Comparison of ENCODE assay signal across 23 mouse cellular contexts in genomic region chr15:81939157-81939715, GRCm38 (mm10). TPM values are rescaled to one million over a fixed set of nuclear protein-coding genes. Genes with fewer than 3 reads are reported as not detected.
DNase-seq lines count a peak whose midpoint lies in the region; ATAC-seq and TF ChIP-seq lines count a peak whose summit lies in the region.
"Had no signal": no experiment of that assay in that cellular context is flagged by ENCODE, and none has a peak within 500 bp of the region (broad histone marks: within the 10 kb centered on the region; RNA-seq: fewer than 3 reads in every experiment).

No protein-coding gene starts in this region.

- TF ChIP-seq EP300 in lung, postnatal 0 days (IDR thresholded peaks at IDR 0.05): no peak

- H3K4me1 ChIP-seq in midbrain, embryonic 13.5 days (replicated peaks): peaks cover 47% of the 10 kb centered on the region
- H3K4me1 ChIP-seq in midbrain, embryonic 14.5 days (ENCODE audit: control insufficient read depth, insufficient read depth, low read length): peaks cover 21% of the 10 kb centered on the region
- H3K4me1 ChIP-seq in hindbrain, embryonic 14.5 days (replicated peaks; ENCODE audit: control insufficient read depth, insufficient read depth, low read length): peaks cover 21% of the 10 kb centered on the region
- H3K4me1 ChIP-seq in neural tube, embryonic 15.5 days: peaks cover 50% of the 10 kb centered on the region
- H3K4me1 ChIP-seq in lung, postnatal 0 days (ENCODE audit: insufficient read depth, low read depth, low read length): no peaks in the 10 kb centered on the region; the same call in 1 of the 2 replicates

- WGBS in midbrain, embryonic 13.5 days: 93% methylated on average over 10 of the region's 10 CpGs
- WGBS in midbrain, embryonic 14.5 days: 89% methylated on average over 10 of the region's 10 CpGs
- 85% methylated on average over 10 of the region's 10 CpGs for WGBS in hindbrain, embryonic 14.5 days
- 90% methylated on average over 10 of the region's 10 CpGs for WGBS in neural tube, embryonic 15.5 days
- 85% methylated on average over 10 of the region's 10 CpGs for WGBS in lung, postnatal 0 days

- H3K27me3 ChIP-seq in midbrain, embryonic 13.5 days: no peaks in the 10 kb centered on the region
- H3K27me3 ChIP-seq in midbrain, embryonic 14.5 days (ENCODE audit: control insufficient read depth, insufficient read depth, low read length): no peaks in the 10 kb centered on the region
- H3K27me3 ChIP-seq in hindbrain, embryonic 14.5 days (ENCODE audit: control insufficient read depth, insufficient read depth, low read length): no peaks in the 10 kb centered on the region
- H3K27me3 ChIP-seq in neural tube, embryonic 15.5 days (replicated peaks): no peaks in the 10 kb centered on the region
- no peaks in the 10 kb centered on the region for H3K27me3 ChIP-seq in lung, postnatal 0 days (replicated peaks; ENCODE audit: insufficient read depth, low read length)
- H3K27me3 ChIP-seq: CH12.LX; limb, embryonic 15.5 days had no signal

- H3K9me3 ChIP-seq in midbrain, embryonic 13.5 days: no peaks in the 10 kb centered on the region
- no peaks in the 10 kb centered on the region for H3K9me3 ChIP-seq in midbrain, embryonic 14.5 days (ENCODE audit: control insufficient read depth, low read length)
- no peaks in the 10 kb centered on the region for H3K9me3 ChIP-seq in hindbrain, embryonic 14.5 days (ENCODE audit: control insufficient read depth, low read length)
- H3K9me3 ChIP-seq in neural tube, embryonic 15.5 days (replicated peaks): no peaks in the 10 kb centered on the region
- H3K9me3 ChIP-seq in lung, postnatal 0 days (ENCODE audit: low read length): no peaks in the 10 kb centered on the region
- H3K9me3 ChIP-seq: limb, embryonic 15.5 days had no signal

- H3K36me3 ChIP-seq in midbrain, embryonic 13.5 days: no peaks in the 10 kb centered on the region
- H3K36me3 ChIP-seq in midbrain, embryonic 14.5 days (ENCODE audit: control insufficient read depth, insufficient read depth, low read length): peaks cover 4% of the 10 kb centered on the region; the same call in 1 of the 2 replicates
- H3K36me3 ChIP-seq in hindbrain, embryonic 14.5 days (replicated peaks; ENCODE audit: control insufficient read depth, insufficient read depth): peaks cover 10% of the 10 kb centered on the region
- H3K36me3 ChIP-seq in neural tube, embryonic 15.5 days: 0 out of 2 replicates have a peak, but pooled peaks cover 3% of the 10 kb centered on the region
- H3K36me3 ChIP-seq in lung, postnatal 0 days (ENCODE audit: insufficient read depth, low read length): no peaks in the 10 kb centered on the region
- H3K36me3 ChIP-seq: limb, embryonic 15.5 days had no signal

- H3K4me3 ChIP-seq in midbrain, embryonic 13.5 days (replicated peaks): no peak overlapping the region
- no peak overlapping the region for H3K4me3 ChIP-seq in midbrain, embryonic 14.5 days (replicated peaks; ENCODE audit: low read depth, low read length)
- H3K4me3 ChIP-seq in hindbrain, embryonic 14.5 days (replicated peaks; ENCODE audit: low read length): no peak overlapping the region
- H3K4me3 ChIP-seq in neural tube, embryonic 15.5 days (replicated peaks): no peak overlapping the region
- no peak overlapping the region for H3K4me3 ChIP-seq in lung, postnatal 0 days (ENCODE audit: low read depth, low read length)
- H3K4me3 ChIP-seq: limb, embryonic 15.5 days had no signal

- ATAC-seq in midbrain, embryonic 13.5 days: no peak
- ATAC-seq in midbrain, embryonic 14.5 days (ENCODE audit: low FRiP score, low TSS enrichment): no peak
- ATAC-seq in hindbrain, embryonic 14.5 days (ENCODE audit: low FRiP score): no peak
- ATAC-seq in neural tube, embryonic 15.5 days (ENCODE audit: low FRiP score): no peak
- ATAC-seq in lung, postnatal 0 days: no peak
- ATAC-seq: forebrain, embryonic 14.5 days had no signal

- no peak for TF ChIP-seq CTCF in lung, postnatal 0 days (IDR thresholded peaks at IDR 0.05)

- no peak overlapping the region for H3K27ac ChIP-seq in midbrain, embryonic 13.5 days
- no peak overlapping the region for H3K27ac ChIP-seq in midbrain, embryonic 14.5 days (replicated peaks; ENCODE audit: low read depth, low read length)
- no peak overlapping the region for H3K27ac ChIP-seq in hindbrain, embryonic 14.5 days
- peak overlapping the region; percentile 95; the same call in 1 of the 2 replicates for H3K27ac ChIP-seq in neural tube, embryonic 15.5 days (replicated peaks)
- H3K27ac ChIP-seq in lung, postnatal 0 days (ENCODE audit: low read length): no peak overlapping the region
- H3K27ac ChIP-seq: limb, embryonic 15.5 days had no signal

- H3K9ac ChIP-seq in midbrain, embryonic 13.5 days (replicated peaks): peak overlapping the region; percentile 39; the same call in 1 of the 2 replicates
- no peak overlapping the region for H3K9ac ChIP-seq in midbrain, embryonic 14.5 days (replicated peaks; ENCODE audit: low read length)
- 0 out of 2 replicates have a peak overlapping the region, but pooled peaks have one; percentile 81 for H3K9ac ChIP-seq in hindbrain, embryonic 14.5 days
- no peak overlapping the region for H3K9ac ChIP-seq in neural tube, embryonic 15.5 days (replicated peaks)
- H3K9ac ChIP-seq in lung, postnatal 0 days (replicated peaks; ENCODE audit: low read depth): no peak overlapping the region
- H3K9ac ChIP-seq: limb, embryonic 15.5 days had no signal

- peak overlapping the region; percentile 69; the same call in 1 of the 2 replicates for H3K4me2 ChIP-seq in midbrain, embryonic 13.5 days (replicated peaks)
- H3K4me2 ChIP-seq in midbrain, embryonic 14.5 days (ENCODE audit: low read length): no peak overlapping the region
- peak overlapping the region; percentile 76; the same call in 1 of the 2 replicates for H3K4me2 ChIP-seq in hindbrain, embryonic 14.5 days (replicated peaks)
- H3K4me2 ChIP-seq in neural tube, embryonic 15.5 days: peak overlapping the region; percentile 85
- H3K4me2 ChIP-seq in lung, postnatal 0 days (replicated peaks; ENCODE audit: low read depth, low read length): no peak overlapping the region
- H3K4me2 ChIP-seq: limb, embryonic 15.5 days had no signal

- DNase-seq in adrenal gland, adult 2 months: peak; percentile 74
- DNase-seq in adrenal gland, postnatal 4 days (ENCODE audit: low spot score in 2 of 2): no peak
- no peak for DNase-seq in midbrain, embryonic 14.5 days
- DNase-seq in hindbrain, embryonic 14.5 days (ENCODE audit: low spot score): no peak
- no peak for DNase-seq in lung, postnatal 0 days (ENCODE audit: low spot score)
- no peak for DNase-seq in thymus, postnatal 14 days
- DNase-seq: cerebellum, postnatal 36 days; kidney, adult 18-20 months; kidney, postnatal 14 days; right cerebral cortex, postnatal 25 days; thymus, postnatal 4 days had no signal

RNA-seq across cellular contexts. Expression of gene Csdc2, which starts 2.7 kb away (rescaled TPM):
- total RNA-seq in adrenal gland, adult 2 months (2021): 10 to 100 TPM; 10.1 to 19.5 TPM
- 33.6 and 50.1 TPM in 2 replicates for polyA plus RNA-seq in adrenal gland, adult 2 months (2012; rRNA removed)
- 10 to 100 TPM; 52.8 to 55.7 TPM for total RNA-seq in adrenal gland, postnatal 4 days (2021)
- 96.4 and 102 TPM in 2 replicates for polyA plus RNA-seq in midbrain, embryonic 13.5 days (2015; fragmentation: Nextera tagmentation; extraction: Ambion mirVana)
- 167 and 188 TPM in 2 replicates for polyA plus RNA-seq in midbrain, embryonic 14.5 days (2014; fragmentation: Nextera tagmentation; extraction: Ambion mirVana)
- polyA plus RNA-seq in hindbrain, embryonic 14.5 days (2014; fragmentation: Nextera tagmentation; extraction: Ambion mirVana): 183 and 199 TPM in 2 replicates
- polyA plus RNA-seq in neural tube, embryonic 15.5 days (2015; fragmentation: Nextera tagmentation; extraction: Ambion mirVana): 194 and 220 TPM in 2 replicates
- polyA plus RNA-seq in lung, postnatal 0 days (2015; fragmentation: Nextera tagmentation; extraction: Ambion mirVana): 3.8 TPM in 2 replicates
- total RNA-seq: granulocyte monocyte progenitor cell, adult 5-6 weeks had no signal

RNA-seq across cellular contexts. Expression of gene Polr3h, which starts 13.2 kb away (rescaled TPM):
- 10 to 100 TPM; 15.6 to 34.4 TPM for total RNA-seq in adrenal gland, adult 2 months (2021)
- polyA plus RNA-seq in adrenal gland, adult 2 months (2012; rRNA removed): 16.7 and 17.5 TPM in 2 replicates
- total RNA-seq in adrenal gland, postnatal 4 days (2021): 10 to 100 TPM; 25.3 to 27.9 TPM
- 69.7 and 70.1 TPM in 2 replicates for polyA plus RNA-seq in midbrain, embryonic 13.5 days (2015; fragmentation: Nextera tagmentation; extraction: Ambion mirVana)
- polyA plus RNA-seq in midbrain, embryonic 14.5 days (2014; fragmentation: Nextera tagmentation; extraction: Ambion mirVana): 67.7 and 74.2 TPM in 2 replicates
- 85.5 and 100.0 TPM in 2 replicates for polyA plus RNA-seq in hindbrain, embryonic 14.5 days (2014; fragmentation: Nextera tagmentation; extraction: Ambion mirVana)
- polyA plus RNA-seq in neural tube, embryonic 15.5 days (2015; fragmentation: Nextera tagmentation; extraction: Ambion mirVana): 93.2 and 107 TPM in 2 replicates
- polyA plus RNA-seq in lung, postnatal 0 days (2015; fragmentation: Nextera tagmentation; extraction: Ambion mirVana): 41.8 and 43.1 TPM in 2 replicates

RNA-seq across cellular contexts. Expression of gene Pmm1, which starts 21.5 kb away (rescaled TPM):
- 10 to 100 TPM; 70.6 to 74.8 TPM for total RNA-seq in adrenal gland, adult 2 months (2021)
- 114 and 118 TPM in 2 replicates for polyA plus RNA-seq in adrenal gland, adult 2 months (2012; rRNA removed)
- total RNA-seq in adrenal gland, postnatal 4 days (2021): 100 to 1,000 TPM in 1 of 2 experiments, 10 to 100 TPM in 1; 94.6 to 101 TPM
- 40.5 and 41.2 TPM in 2 replicates for polyA plus RNA-seq in midbrain, embryonic 13.5 days (2015; fragmentation: Nextera tagmentation; extraction: Ambion mirVana)
- polyA plus RNA-seq in midbrain, embryonic 14.5 days (2014; fragmentation: Nextera tagmentation; extraction: Ambion mirVana): 67.1 and 94.5 TPM in 2 replicates
- 89.0 and 103 TPM in 2 replicates for polyA plus RNA-seq in hindbrain, embryonic 14.5 days (2014; fragmentation: Nextera tagmentation; extraction: Ambion mirVana)
- 99.8 and 111 TPM in 2 replicates for polyA plus RNA-seq in neural tube, embryonic 15.5 days (2015; fragmentation: Nextera tagmentation; extraction: Ambion mirVana)
- polyA plus RNA-seq in lung, postnatal 0 days (2015; fragmentation: Nextera tagmentation; extraction: Ambion mirVana): 22.1 and 23.4 TPM in 2 replicates

RNA-seq across cellular contexts. Expression of gene 1700029P11Rik, which starts 41.1 kb away (rescaled TPM):
- total RNA-seq in adrenal gland, adult 2 months (2021): not detected
- polyA plus RNA-seq in adrenal gland, adult 2 months (2012; rRNA removed): not detected in 2 replicates
- not detected for total RNA-seq in adrenal gland, postnatal 4 days (2021)
- polyA plus RNA-seq in midbrain, embryonic 13.5 days (2015; fragmentation: Nextera tagmentation; extraction: Ambion mirVana): not detected in 2 replicates
- polyA plus RNA-seq in midbrain, embryonic 14.5 days (2014; fragmentation: Nextera tagmentation; extraction: Ambion mirVana): not detected in 2 replicates
- not detected in 2 replicates for polyA plus RNA-seq in hindbrain, embryonic 14.5 days (2014; fragmentation: Nextera tagmentation; extraction: Ambion mirVana)
- not detected in 2 replicates for polyA plus RNA-seq in neural tube, embryonic 15.5 days (2015; fragmentation: Nextera tagmentation; extraction: Ambion mirVana)
- not detected in 2 replicates for polyA plus RNA-seq in lung, postnatal 0 days (2015; fragmentation: Nextera tagmentation; extraction: Ambion mirVana)
- total RNA-seq: CH12.LX; granulocyte monocyte progenitor cell, adult 5-6 weeks; layer of hippocampus, postnatal 10 days; left cerebral cortex, postnatal 25 days had no signal
- polyA plus RNA-seq: brain, embryonic 14.5 days; forebrain, embryonic 14.5 days; heart, embryonic 14.5 days; limb, embryonic 15.5 days; liver, embryonic 16.5 days; neural tube, embryonic 11.5 days had no signal

RNA-seq across cellular contexts. Expression of gene Xrcc6, which starts 48.4 kb away (rescaled TPM):
- total RNA-seq in adrenal gland, adult 2 months (2021): 10 to 100 TPM; 73.2 to 87.0 TPM
- polyA plus RNA-seq in adrenal gland, adult 2 months (2012; rRNA removed): 23.8 and 27.6 TPM in 2 replicates
- 10 to 100 TPM; 89.4 to 92.6 TPM for total RNA-seq in adrenal gland, postnatal 4 days (2021)
- 42.8 and 46.0 TPM in 2 replicates for polyA plus RNA-seq in midbrain, embryonic 13.5 days (2015; fragmentation: Nextera tagmentation; extraction: Ambion mirVana)
- 28.3 and 36.9 TPM in 2 replicates for polyA plus RNA-seq in midbrain, embryonic 14.5 days (2014; fragmentation: Nextera tagmentation; extraction: Ambion mirVana)
- polyA plus RNA-seq in hindbrain, embryonic 14.5 days (2014; fragmentation: Nextera tagmentation; extraction: Ambion mirVana): 36.7 and 38.7 TPM in 2 replicates
- polyA plus RNA-seq in neural tube, embryonic 15.5 days (2015; fragmentation: Nextera tagmentation; extraction: Ambion mirVana): 41.6 and 74.7 TPM in 2 replicates
- polyA plus RNA-seq in lung, postnatal 0 days (2015; fragmentation: Nextera tagmentation; extraction: Ambion mirVana): 19.6 and 24.6 TPM in 2 replicates

Comparison
In these comparisons a context has a peak if more than half of its experiments do, and no peak if none do; other contexts are left out.
1. H3K4me2 ChIP-seq: peak in midbrain, embryonic 13.5 days (single experiment), hindbrain, embryonic 14.5 days (single experiment) and neural tube, embryonic 15.5 days (single experiment); none in midbrain, embryonic 14.5 days (single experiment) and lung, postnatal 0 days (single experiment).
2. H3K9ac ChIP-seq: peak in midbrain, embryonic 13.5 days (single experiment) and hindbrain, embryonic 14.5 days (single experiment); none in midbrain, embryonic 14.5 days (single experiment), neural tube, embryonic 15.5 days (single experiment) and lung, postnatal 0 days (single experiment).